Mouse (Mus musculus) ES-E14 (cell line): ENCODE data around the gene Rgs3.

Source experiments
- HCFC1 ChIP-seq: IDR thresholded peaks from 2 replicates; pipeline ENCODE4 v1.6.1; 2012; ENCODE audit warnings: low read length, inconsistent platforms, borderline replicate concordance; ENCODE audit not compliant: insufficient read depth
- MAFK ChIP-seq: IDR thresholded peaks from 2 replicates; pipeline ENCODE4 v1.6.1; 2014; ENCODE audit warnings: mild to moderate bottlenecking, low read depth, low read length, inconsistent platforms; ENCODE audit not compliant: insufficient read depth
- ZC3H11A ChIP-seq: IDR thresholded peaks from 2 replicates; pipeline ENCODE4 v1.6.1; 2012; ENCODE audit warnings: low read depth, mild to moderate bottlenecking, inconsistent platforms, low read length, borderline replicate concordance
- ZNF384 ChIP-seq: IDR thresholded peaks from 2 replicates; pipeline ENCODE4 v1.6.1; 2012; ENCODE audit warnings: low read depth, low read length, inconsistent platforms

DNA sequence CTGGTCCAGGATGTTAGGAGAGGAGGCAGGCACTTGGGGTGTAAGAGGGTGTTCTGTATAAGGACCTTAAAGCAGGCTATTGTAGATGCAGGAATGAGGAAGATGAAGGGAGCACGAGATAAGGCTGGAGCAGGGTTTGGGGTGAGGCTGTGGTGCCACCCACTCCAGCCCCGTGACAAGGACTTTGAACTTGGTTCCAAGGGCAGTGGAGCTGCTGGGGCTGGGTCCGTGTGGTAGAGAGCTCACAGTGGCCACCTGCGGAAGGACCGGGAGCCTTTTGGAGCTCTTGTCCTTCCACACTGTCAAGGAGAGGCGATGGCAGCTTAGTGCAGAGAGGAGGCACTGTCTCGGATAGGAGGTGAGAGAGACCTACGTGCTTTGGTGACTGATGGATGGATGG, 109.0 kb downstream of the Rgs3 start:
- TF ChIP-seq MAFK (no peak), ZNF384 (no peak), HCFC1 (no peak), ZC3H11A (no peak)
